Mouse (Mus musculus) R1 (cell line): ENCODE results near the gene Plxnc1.

Experiments
- DNase-seq: peaks from one replicate; pipeline ENCODE4 v3.0.0-alpha.2; 2018; ENCODE audit warnings: low read depth, low spot score

The Plxnc1 gene

GRCm38 (mm10) chr10:94871102-94871501 lies 73.5 kb downstream of the Plxnc1 start:
- DNase-seq = peak; percentile 40

GRCm38 (mm10) chr10:94866995-94867856 lies 77.4 kb downstream of the Plxnc1 start:
- no peak for DNase-seq

- no peak for DNase-seq
Observed at GRCm38 (mm10) chr10:94865206-94865605, 79.4 kb downstream of the Plxnc1 start.

- DNase-seq = no peak
Observed at GRCm38 (mm10) chr10:94864199-94864928, 80.3 kb downstream of the Plxnc1 start.

GRCm38 (mm10) chr10:94863251-94863650 lies 81.4 kb downstream of the Plxnc1 start:
- no peak for DNase-seq

GRCm38 (mm10) chr10:94860870-94861269 lies 83.8 kb downstream of the Plxnc1 start:
- no peak for DNase-seq

GRCm38 (mm10) chr10:94858277-94859033 lies 86.2 kb downstream of the Plxnc1 start:
- DNase-seq = no peak

GRCm38 (mm10) chr10:94850565-94850964 lies 94.1 kb downstream of the Plxnc1 start:
- DNase-seq = no peak

- no peak for DNase-seq
Observed at GRCm38 (mm10) chr10:94849930-94850329, 94.7 kb downstream of the Plxnc1 start.

GRCm38 (mm10) chr10:94849360-94849759 lies 95.3 kb downstream of the Plxnc1 start:
- no peak for DNase-seq

GRCm38 (mm10) chr10:94848344-94848743 lies 96.3 kb downstream of the Plxnc1 start:
- no peak for DNase-seq

- no peak for DNase-seq
Observed at GRCm38 (mm10) chr10:94846501-94847105, 98.0 kb downstream of the Plxnc1 start.

- DNase-seq = no peak
Observed at GRCm38 (mm10) chr10:94844692-94845091, 99.9 kb downstream of the Plxnc1 start.

- no peak for DNase-seq
Observed at GRCm38 (mm10) chr10:94835874-94836273, 108.8 kb downstream of the Plxnc1 start.

- DNase-seq = no peak
Observed at GRCm38 (mm10) chr10:94829407-94829806, 115.2 kb downstream of the Plxnc1 start.

GRCm38 (mm10) chr10:94828734-94829230 lies 115.9 kb downstream of the Plxnc1 start:
- DNase-seq = no peak

- DNase-seq = no peak
Observed at GRCm38 (mm10) chr10:94827890-94828733, 116.5 kb downstream of the Plxnc1 start.

GRCm38 (mm10) chr10:94827325-94827724 lies 117.3 kb downstream of the Plxnc1 start:
- DNase-seq = no peak

GRCm38 (mm10) chr10:94826436-94826835 lies 118.2 kb downstream of the Plxnc1 start:
- DNase-seq = no peak

GRCm38 (mm10) chr10:94825951-94826350 lies 118.7 kb downstream of the Plxnc1 start:
- DNase-seq = no peak
